ENCODE assay signal across 1 mouse cellular context in genomic region chr17:6759717-6760292, GRCm38 (mm10).
TF ChIP-seq lines count a peak whose summit lies in the region.

No protein-coding gene starts in this region.

TF ChIP-seq in CH12.LX, 34 proteins besides CTCF, POLR2A, EP300 and RAD21 (continued from another document):
- TF ChIP-seq GABPA (IDR thresholded peaks at IDR 0.05; ENCODE audit: insufficient replicate concordance, low read depth, low read length) (no peak), MXI1 (IDR thresholded peaks at IDR 0.05; ENCODE audit: low read depth, low read length) (no peak; the same call in 1 of the 2 replicates), NRF1 (IDR thresholded peaks at IDR 0.05; ENCODE audit: low read depth, low read length) (no peak), ZMIZ1 (IDR thresholded peaks at IDR 0.05; ENCODE audit: low read depth, low read length) (no peak), KAT2A (IDR thresholded peaks at IDR 0.05; ENCODE audit: insufficient replicate concordance, low read length) (no peak), SMC3 (IDR thresholded peaks at IDR 0.05; ENCODE audit: low read depth, low read length) (peak; percentile 5), UBTF (IDR thresholded peaks at IDR 0.05; ENCODE audit: low read depth, low read length) (no peak), E2F4 (IDR thresholded peaks at IDR 0.05; ENCODE audit: insufficient replicate concordance, low read depth, low read length) (no peak), RCOR1 (conservative IDR thresholded peaks at IDR 0.05; ENCODE audit: low read depth, low read length) (no peak), CHD1 (IDR thresholded peaks at IDR 0.05; ENCODE audit: low read depth, low read length) (no peak), ETS1 (conservative IDR thresholded peaks at IDR 0.05; ENCODE audit: low read depth, low read length) (no peak), SIN3A (IDR thresholded peaks at IDR 0.05; ENCODE audit: low read length) (peak; percentile 17; the same call in 1 of the 2 replicates), ZNF384 (IDR thresholded peaks at IDR 0.05; ENCODE audit: low read depth, low read length) (no peak), ZKSCAN1 (IDR thresholded peaks at IDR 0.05; ENCODE audit: borderline replicate concordance, low read depth, low read length) (no peak), HCFC1 (IDR thresholded peaks at IDR 0.05; ENCODE audit: low read depth, low read length) (no peak), TCF12 (IDR thresholded peaks at IDR 0.05; ENCODE audit: low read depth, low read length) (no peak), MAX (IDR thresholded peaks at IDR 0.05; ENCODE audit: low read length) (no peak), PAX5 (IDR thresholded peaks at IDR 0.05; ENCODE audit: low read length) (no peak), ELF1 (IDR thresholded peaks at IDR 0.05; ENCODE audit: low read depth, low read length) (no peak), CHD2 (IDR thresholded peaks at IDR 0.05; ENCODE audit: low read length) (no peak), MAFK (IDR thresholded peaks at IDR 0.05; ENCODE audit: insufficient replicate concordance, low read length) (no peak), ZC3H11A (IDR thresholded peaks at IDR 0.05; ENCODE audit: low read depth, low read length) (no peak), JUND (conservative IDR thresholded peaks at IDR 0.05; ENCODE audit: low read depth, low read length) (no peak)
